Mouse (Mus musculus): ENCODE measurements around the gene Gpc6.

GRCm38 (mm10) chr14:117141077-117141848 lies 216.1 kb downstream of the Gpc6 start:
- no peak for TF ChIP-seq CTCF (IDR thresholded peaks at IDR 0.05; ENCODE audit: low read depth)
- no peak for TF ChIP-seq EP300 (optimal IDR thresholded peaks at IDR 0.05)

All from stomach, postnatal 0 days (tissue).